Mouse (Mus musculus) midbrain, postnatal 0 days (tissue): ENCODE results near the gene Ptgis. TPM values are rescaled to one million over a fixed set of nuclear protein-coding genes. Genes with fewer than 3 reads are reported as not detected.
A peak's percentile ranks its signal among the peaks of the same experiment; 100 is the strongest.

Source experiments
- ATAC-seq: fragments of 200-750 bp; cut with Nextera tagmentation; 2 replicates; pipeline ENCODE4 v1.8.0; 2017; ENCODE audit warnings: moderate number of reproducible peaks, mild to moderate bottlenecking, moderate TSS enrichment, moderate library complexity; ENCODE audit not compliant: low FRiP score
- DNase-seq: peaks from one replicate; pipeline ENCODE4 v3.0.0-alpha.2; 2015; ENCODE audit warnings: low spot score
- H3K27ac ChIP-seq: fragments of 300-500 bp; sonication (generic); 2 replicates; pipeline ENCODE4 v1.5.1; 2014; ENCODE audit warnings: low read depth, mild to moderate bottlenecking, low read length, mixed read lengths
- H3K27me3 ChIP-seq: fragments of 300-500 bp; sonication (generic); 2 replicates; pipeline ENCODE4 v1.6.1; 2014; ENCODE audit warnings: low read length, control low read depth, mixed read lengths; ENCODE audit not compliant: insufficient read depth
- H3K36me3 ChIP-seq: fragments of 300-500 bp; sonication (generic); 2 replicates; pipeline ENCODE4 v1.6.1; 2014; ENCODE audit warnings: low read length, control low read depth, mixed read lengths; ENCODE audit not compliant: insufficient read depth
- H3K4me1 ChIP-seq: fragments of 300-500 bp; sonication (generic); 2 replicates; pipeline ENCODE4 v1.6.1; 2014; ENCODE audit warnings: mild to moderate bottlenecking, control low read depth, antibody characterized with exemption, low read length, mixed read lengths; ENCODE audit not compliant: insufficient read depth
- H3K4me2 ChIP-seq: fragments of 300-500 bp; sonication (generic); 2 replicates; pipeline ENCODE4 v1.6.1; 2014; ENCODE audit warnings: low read depth, mild to moderate bottlenecking, low read length, mixed read lengths; ENCODE audit not compliant: poor library complexity, severe bottlenecking
- H3K4me3 ChIP-seq: fragments of 300-500 bp; sonication (generic); 2 replicates; pipeline ENCODE4 v1.5.1; 2014; ENCODE audit warnings: low read depth, mild to moderate bottlenecking, low read length, moderate library complexity
- H3K9ac ChIP-seq: fragments of 300-500 bp; sonication (generic); replicated peaks from 2 replicates; pipeline ENCODE4 v1.6.1; 2014; ENCODE audit warnings: mild to moderate bottlenecking, low read length, moderate library complexity, mixed read lengths; ENCODE audit not compliant: poor library complexity, severe bottlenecking
- H3K9me3 ChIP-seq: fragments of 300-500 bp; sonication (generic); 2 replicates; pipeline ENCODE4 v1.6.1; 2016; ENCODE audit warnings: low read length, control low read depth
- CTCF ChIP-seq: IDR thresholded peaks from 2 replicates; pipeline ENCODE4 v1.5.1; 2016; ENCODE audit warnings: antibody characterized with exemption, mild to moderate bottlenecking
- WGBS: fragments of 180-500 bp; shearing (Covaris S2); extraction: QIAGEN DNeasy Blood & Tissue Kit; methylation state at CpG from one replicate; pipeline ENCODE4 v1.1.7; 2014; 5-methylcytosine and 5-hydroxymethylcytosine counted together
- polyA plus RNA-seq: library from polyadenylated mRNA; unstranded; fragments of >200 nt; fragmentation: Nextera tagmentation; extraction: Ambion mirVana; gene quantifications from 2 replicates; pipeline ENCODE4 v1.2.1, GENCODE M21; 2015
- total RNA-seq: library from RNA; depleted of rRNA; stranded (reverse); fragments of >200 nt; gene quantifications from 2 replicates; pipeline ENCODE4 v1.2.3, GENCODE M21; 2014

The Ptgis gene
- total and polyA plus RNA-seq, 2 experiments from 2014 or later: 3.9 to 6.1 TPM

DNA sequence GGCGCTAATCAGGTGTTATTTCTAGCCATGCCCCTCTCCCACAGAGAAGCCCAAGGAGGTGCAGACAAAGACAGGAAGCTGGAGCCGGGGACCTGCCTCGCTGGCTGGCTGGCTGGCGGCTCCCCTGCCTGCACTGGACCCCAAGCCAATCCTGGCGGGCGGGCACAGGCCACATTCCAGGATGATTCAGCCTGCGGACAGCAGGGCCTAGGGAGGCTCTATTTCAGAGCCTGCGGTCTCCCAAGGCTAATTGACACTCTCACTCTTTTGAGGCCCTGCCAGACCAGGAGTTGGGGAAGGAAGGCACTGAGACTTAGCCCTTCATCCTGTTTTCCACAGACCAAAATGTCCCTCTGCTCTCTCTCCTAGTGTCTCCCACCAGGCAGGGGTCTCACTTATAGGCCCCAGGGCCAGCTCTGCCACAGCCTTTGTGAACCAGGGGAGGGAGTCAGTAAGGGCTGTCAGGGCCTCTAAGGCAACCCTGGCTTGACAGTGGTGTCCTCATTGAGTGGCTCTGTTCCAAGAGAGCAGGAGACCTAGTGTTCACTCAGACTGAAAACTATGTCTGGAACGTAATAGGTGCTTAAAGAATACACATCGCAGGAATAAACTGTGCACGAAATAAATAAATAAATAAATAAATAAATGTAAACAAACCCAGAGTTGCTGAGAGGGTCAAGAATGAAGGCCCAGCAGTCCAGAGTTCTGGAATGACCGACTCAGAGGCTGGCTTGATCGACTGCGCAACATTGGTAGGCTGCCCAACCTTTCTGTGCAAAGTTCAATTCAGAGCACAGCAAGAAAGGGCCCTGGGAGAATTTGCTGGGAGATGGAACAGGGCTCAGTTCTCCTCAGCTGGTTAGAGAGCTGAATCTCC lies 8.0 kb downstream of the Ptgis start:
- 61% methylated on average over 14 of the region's 14 CpGs for WGBS
- Histone ChIP-seq H3K4me3 (no peak overlapping the region), H3K9me3 (no peaks in the 10 kb centered on the region), H3K27ac (no peak overlapping the region), H3K27me3 (no peaks in the 10 kb centered on the region), H3K9ac (no peak overlapping the region), H3K4me2 (no peak overlapping the region), H3K36me3 (no peaks in the 10 kb centered on the region), H3K4me1 (no peaks in the 10 kb centered on the region)
- ATAC-seq (no peak), DNase-seq (no peak)
- TF ChIP-seq CTCF: no peak

GRCm38 (mm10) chr2:167230554-167230953 lies 9.8 kb downstream of the Ptgis start:
- DNase-seq (no peak), ATAC-seq (no peak)
- no peaks in the 10 kb centered on the region for H3K9me3 ChIP-seq
- no peaks in the 10 kb centered on the region for H3K4me1 ChIP-seq
- TF ChIP-seq CTCF: no peak
- H3K9ac ChIP-seq: no peak overlapping the region
- WGBS: 11% methylated on average over 15 of the region's 15 CpGs
- no peaks in the 10 kb centered on the region for H3K36me3 ChIP-seq
- H3K4me3 ChIP-seq: no peak overlapping the region
- no peak overlapping the region for H3K4me2 ChIP-seq
- H3K27me3 ChIP-seq: no peaks in the 10 kb centered on the region
- no peak overlapping the region for H3K27ac ChIP-seq

GRCm38 (mm10) chr2:167224937-167225336 lies 15.5 kb downstream of the Ptgis start:
- Histone ChIP-seq H3K4me3 (no peak overlapping the region), H3K4me1 (no peaks in the 10 kb centered on the region), H3K9me3 (no peaks in the 10 kb centered on the region), H3K9ac (no peak overlapping the region), H3K27ac (no peak overlapping the region), H3K36me3 (no peaks in the 10 kb centered on the region), H3K27me3 (no peaks in the 10 kb centered on the region), H3K4me2 (no peak overlapping the region)
- ATAC-seq (no peak), DNase-seq (no peak)
- WGBS: 83% methylated on average over 7 of the region's 7 CpGs
- no peak for TF ChIP-seq CTCF

- H3K9ac ChIP-seq: no peak overlapping the region
- 96% methylated on average over 6 of the region's 6 CpGs for WGBS
- no peak for DNase-seq
These were observed 16.2 kb downstream of the Ptgis start for GRCm38 (mm10) chr2:167224194-167224593.

GRCm38 (mm10) chr2:167222152-167222551 lies 18.3 kb downstream of the Ptgis start:
- DNase-seq (peak; percentile 89), ATAC-seq (no peak)
- 15% methylated on average over 7 of the region's 7 CpGs for whole genome bisulfite sequencing
- peak; percentile 94 for TF ChIP-seq CTCF
- Histone ChIP-seq H3K27me3 (no peaks in the 10 kb centered on the region), H3K4me2 (no peak overlapping the region), H3K4me1 (no peaks in the 10 kb centered on the region), H3K4me3 (no peak overlapping the region), H3K9ac (no peak overlapping the region), H3K9me3 (no peaks in the 10 kb centered on the region), H3K27ac (no peak overlapping the region), H3K36me3 (no peaks in the 10 kb centered on the region)

More at GRCm38 (mm10) chr2:167224194-167224593, 16.2 kb downstream of the Ptgis start:
- Histone ChIP-seq H3K36me3 (no peaks in the 10 kb centered on the region), H3K27me3 (no peaks in the 10 kb centered on the region), H3K4me1 (no peaks in the 10 kb centered on the region), H3K4me3 (no peak overlapping the region), H3K4me2 (no peak overlapping the region), H3K27ac (no peak overlapping the region), H3K9me3 (no peaks in the 10 kb centered on the region)
- no peak for ATAC-seq
- TF ChIP-seq CTCF: no peak

DNA sequence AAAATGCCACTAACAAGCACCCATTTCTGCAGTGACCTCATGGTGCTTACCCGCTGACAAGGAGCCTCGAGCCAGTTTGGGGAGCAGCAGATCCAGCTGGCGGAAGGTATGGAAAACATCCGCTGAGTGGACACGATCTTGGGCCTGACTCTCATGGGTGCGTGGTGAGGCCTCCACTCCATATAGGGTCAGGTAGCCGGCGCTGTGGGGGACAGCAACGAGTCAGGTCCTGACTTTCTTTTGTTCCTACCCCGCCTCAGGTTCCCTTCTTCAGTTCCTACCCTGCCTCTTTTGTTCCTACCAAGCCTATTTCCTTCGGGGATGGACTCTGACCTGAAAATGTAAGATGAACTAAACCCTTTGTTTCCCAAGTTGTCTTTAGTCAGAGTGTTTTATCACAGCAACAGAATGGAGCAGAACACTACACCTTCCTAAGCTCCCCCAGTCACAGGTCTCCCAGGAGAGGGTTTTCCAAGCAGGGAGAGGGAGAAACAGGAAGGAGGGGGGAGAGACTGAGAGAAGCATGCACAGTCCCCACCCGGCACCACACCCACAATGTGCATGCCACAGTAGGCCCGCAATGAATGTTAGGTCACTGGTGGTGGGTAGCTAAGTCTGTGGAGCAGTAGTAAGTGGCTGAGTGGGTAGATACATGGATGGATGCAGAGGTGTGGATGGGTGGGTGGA lies 19.1 kb downstream of the Ptgis start:
- Histone ChIP-seq H3K4me1 (no peaks in the 10 kb centered on the region), H3K9ac (no peak overlapping the region), H3K27ac (no peak overlapping the region), H3K27me3 (no peaks in the 10 kb centered on the region), H3K9me3 (no peaks in the 10 kb centered on the region), H3K4me2 (no peak overlapping the region), H3K36me3 (no peaks in the 10 kb centered on the region), H3K4me3 (no peak overlapping the region)
- 86% methylated on average over 13 of the region's 13 CpGs for WGBS
- no peak for TF ChIP-seq CTCF
- DNase-seq (no peak), ATAC-seq (no peak)
